ENCODE assay signal across 16 mouse cellular contexts in the genomic region with DNA sequence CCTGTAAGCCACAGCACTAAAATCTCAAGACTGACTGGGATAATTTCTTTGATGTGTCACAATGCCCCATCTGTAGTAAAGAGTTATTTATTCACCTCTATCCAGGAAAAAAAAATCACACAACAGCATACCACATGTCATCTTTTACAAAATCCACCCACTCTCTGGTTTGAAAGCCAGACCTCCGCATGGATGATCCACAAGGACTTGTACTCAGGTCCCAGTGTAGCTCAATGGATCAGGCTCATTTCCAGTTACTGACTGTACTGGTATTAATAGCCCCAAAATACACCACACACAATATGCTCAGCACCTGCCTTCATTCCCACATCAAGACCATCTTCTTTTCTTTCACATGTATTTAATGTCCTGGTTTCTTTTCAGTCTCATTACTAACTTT.
"Had no signal": no experiment of that assay in that cellular context is flagged by ENCODE, and none has a peak within 500 bp of the region (broad histone marks: within the 10 kb centered on the region; RNA-seq: fewer than 3 reads in every experiment).

No protein-coding gene starts in this region.

- H3K27me3 ChIP-seq: limb, embryonic 15.5 days; liver, embryonic 12.5 days; lung, embryonic 15.5 days; midbrain, embryonic 12.5 days; neural tube, embryonic 13.5 days had no signal

- H3K4me3 ChIP-seq: left cerebral cortex, adult 2 months; limb, embryonic 15.5 days; liver, embryonic 12.5 days; lung, embryonic 15.5 days; midbrain, embryonic 12.5 days; neural tube, embryonic 13.5 days had no signal

- H3K9me3 ChIP-seq: limb, embryonic 15.5 days; liver, embryonic 12.5 days; lung, embryonic 15.5 days; midbrain, embryonic 12.5 days; neural tube, embryonic 13.5 days had no signal

- H3K36me3 ChIP-seq: limb, embryonic 15.5 days; liver, embryonic 12.5 days; lung, embryonic 15.5 days; midbrain, embryonic 12.5 days; neural tube, embryonic 13.5 days had no signal

- H3K4me1 ChIP-seq: limb, embryonic 15.5 days; liver, embryonic 12.5 days; lung, embryonic 15.5 days; midbrain, embryonic 12.5 days; neural tube, embryonic 13.5 days had no signal

- ATAC-seq: hindbrain, embryonic 16.5 days; inflammation-experienced regulatory T-cells, adult 6 months; intestine, postnatal 0 days; liver, embryonic 12.5 days; midbrain, embryonic 16.5 days had no signal

- H3K4me2 ChIP-seq: limb, embryonic 15.5 days; liver, embryonic 12.5 days; lung, embryonic 15.5 days; midbrain, embryonic 12.5 days; neural tube, embryonic 13.5 days had no signal

- H3K9ac ChIP-seq: limb, embryonic 15.5 days; liver, embryonic 12.5 days; lung, embryonic 15.5 days; midbrain, embryonic 12.5 days; neural tube, embryonic 13.5 days had no signal

- H3K27ac ChIP-seq: left cerebral cortex, adult 2 months; limb, embryonic 15.5 days; liver, embryonic 12.5 days; lung, embryonic 15.5 days; midbrain, embryonic 12.5 days; neural tube, embryonic 13.5 days had no signal

- DNase-seq: kidney, adult 8-10 months; kidney, postnatal 36 days; lung, postnatal 14 days; retina, postnatal 1 day; spleen, adult 18-20 months; thymus, postnatal 4 days had no signal
